Mouse (Mus musculus): Measurements from ENCODE around the gene Drg1. TPM values are rescaled to one million over a fixed set of nuclear protein-coding genes. Genes with fewer than 3 reads are reported as not detected.

Drg1 gene
- polyA plus RNA-seq, 1 experiment from 2014 or later = 155 TPM

GRCm38 (mm10) chr11:3294641-3295040, 28.4 kb upstream of the Drg1 start:
- H3K9ac ChIP-seq (ENCODE audit: low read length) = no peak overlapping the region
- no peak overlapping the region for H3K4me2 ChIP-seq (ENCODE audit: low read length)
- peaks cover 19 to 38% of the 10 kb centered on the region in 2 experiments for H3K4me1 ChIP-seq (ENCODE audit: control insufficient read depth in 2 of 2, insufficient read depth in 2 of 2, low read length in 2 of 2)
- no peak for ATAC-seq (ENCODE audit: insufficient number of reproducible peaks, insufficient read depth, low FRiP score, low read depth)
- no peaks in the 10 kb centered on the region for H3K27me3 ChIP-seq (ENCODE audit: control insufficient read depth, insufficient read depth, low read length)
- H3K4me3 ChIP-seq (ENCODE audit: control insufficient read depth in 1 of 2, insufficient read depth in 1 of 2, low read depth in 1 of 2, low read length in 2 of 2) = no peak overlapping the region
- H3K9me3 ChIP-seq (ENCODE audit: control insufficient read depth, low read length) = no peaks in the 10 kb centered on the region
- 93% methylated on average over 2 of the region's 2 CpGs for WGBS
- peaks cover 69% of the 10 kb centered on the region for H3K36me3 ChIP-seq (ENCODE audit: control insufficient read depth, insufficient read depth, low read length)
- H3K27ac ChIP-seq (replicated peaks in 1 of 2; ENCODE audit: control insufficient read depth in 1 of 2, insufficient read depth in 1 of 2, low read depth in 2 of 2, low read length in 2 of 2) = no peak overlapping the region

GRCm38 (mm10) chr11:3293361-3293760, 27.1 kb upstream of the Drg1 start:
- Histone ChIP-seq H3K36me3 (ENCODE audit: control insufficient read depth, insufficient read depth, low read length) (peaks cover 56% of the 10 kb centered on the region), H3K4me3 (ENCODE audit: control insufficient read depth in 1 of 2, insufficient read depth in 1 of 2, low read depth in 1 of 2, low read length in 2 of 2) (peak overlapping the region in 1 of 2 experiments; percentile 67; a peak in 2 of 4 replicates), H3K27ac (replicated peaks in 1 of 2; ENCODE audit: control insufficient read depth in 1 of 2, insufficient read depth in 1 of 2, low read depth in 2 of 2, low read length in 2 of 2) (no peak overlapping the region), H3K4me1 (ENCODE audit: control insufficient read depth in 2 of 2, insufficient read depth in 2 of 2, low read length in 2 of 2) (peaks cover 19 to 38% of the 10 kb centered on the region in 2 experiments), H3K27me3 (ENCODE audit: control insufficient read depth, insufficient read depth, low read length) (no peaks in the 10 kb centered on the region), H3K4me2 (ENCODE audit: low read length) (peak overlapping the region; percentile 83), H3K9me3 (ENCODE audit: control insufficient read depth, low read length) (no peaks in the 10 kb centered on the region), H3K9ac (ENCODE audit: low read length) (peak overlapping the region; percentile 98)
- ATAC-seq (ENCODE audit: insufficient number of reproducible peaks, insufficient read depth, low FRiP score, low read depth) = no peak
- WGBS = 68% methylated on average over 4 of the region's 4 CpGs

DNA sequence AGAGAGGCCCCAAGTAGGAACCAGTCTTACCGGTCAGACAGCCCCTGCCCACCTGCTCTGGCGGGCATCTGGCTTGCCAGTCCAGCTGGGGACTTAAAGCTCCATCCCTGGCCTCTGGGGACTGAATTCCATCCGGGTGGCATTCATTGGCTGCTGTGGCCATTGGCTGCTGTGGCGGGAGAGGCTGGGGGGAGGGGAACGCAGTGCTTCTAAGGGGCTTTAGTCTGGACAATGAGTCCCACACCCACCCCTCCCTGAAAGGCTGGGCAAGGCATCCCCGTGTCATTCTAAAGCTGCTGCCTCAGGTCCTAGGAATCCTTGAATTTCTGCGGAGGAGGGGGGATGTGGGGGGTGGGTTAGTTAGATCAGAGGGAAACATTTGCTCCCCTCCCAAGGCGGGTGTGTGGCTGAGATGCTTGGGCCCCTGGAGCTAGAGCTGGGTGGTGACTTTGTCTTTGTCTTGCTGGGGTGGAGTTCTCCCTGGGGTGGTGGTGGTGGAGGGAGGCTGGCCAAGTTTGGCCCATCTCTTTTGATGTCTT, 26.6 kb upstream of the Drg1 start:
- Histone ChIP-seq H3K4me3 (ENCODE audit: control insufficient read depth in 1 of 2, insufficient read depth in 1 of 2, low read depth in 1 of 2, low read length in 2 of 2) (peak overlapping the region; percentile 67 to 74), H3K9ac (ENCODE audit: low read length) (peak overlapping the region; percentile 98), H3K36me3 (ENCODE audit: control insufficient read depth, insufficient read depth, low read length) (peaks cover 50% of the 10 kb centered on the region), H3K27ac (replicated peaks in 1 of 2; ENCODE audit: control insufficient read depth in 1 of 2, insufficient read depth in 1 of 2, low read depth in 2 of 2, low read length in 2 of 2) (peak overlapping the region; percentile 69 to 100; a peak in 3 of 4 replicates), H3K9me3 (ENCODE audit: control insufficient read depth, low read length) (no peaks in the 10 kb centered on the region), H3K4me1 (ENCODE audit: control insufficient read depth in 2 of 2, insufficient read depth in 2 of 2, low read length in 2 of 2) (peaks cover 19 to 38% of the 10 kb centered on the region in 2 experiments), H3K4me2 (ENCODE audit: low read length) (peak overlapping the region; percentile 83), H3K27me3 (ENCODE audit: control insufficient read depth, insufficient read depth, low read length) (no peaks in the 10 kb centered on the region)
- under 1% methylated on average over 8 of the region's 8 CpGs for WGBS
- ATAC-seq (ENCODE audit: insufficient number of reproducible peaks, insufficient read depth, low FRiP score, low read depth) = no peak

GRCm38 (mm10) chr11:3292062-3292421, 25.8 kb upstream of the Drg1 start:
- Histone ChIP-seq H3K4me1 (ENCODE audit: control insufficient read depth in 2 of 2, insufficient read depth in 2 of 2, low read length in 2 of 2) (peaks cover 19 to 38% of the 10 kb centered on the region in 2 experiments), H3K9me3 (ENCODE audit: control insufficient read depth, low read length) (no peaks in the 10 kb centered on the region), H3K27me3 (ENCODE audit: control insufficient read depth, insufficient read depth, low read length) (no peaks in the 10 kb centered on the region), H3K4me2 (ENCODE audit: low read length) (peak overlapping the region; percentile 83), H3K4me3 (ENCODE audit: control insufficient read depth in 1 of 2, insufficient read depth in 1 of 2, low read depth in 1 of 2, low read length in 2 of 2) (peak overlapping the region; percentile 67 to 74), H3K9ac (ENCODE audit: low read length) (peak overlapping the region; percentile 98), H3K36me3 (ENCODE audit: control insufficient read depth, insufficient read depth, low read length) (peaks cover 43% of the 10 kb centered on the region), H3K27ac (replicated peaks in 1 of 2; ENCODE audit: control insufficient read depth in 1 of 2, insufficient read depth in 1 of 2, low read depth in 2 of 2, low read length in 2 of 2) (peak overlapping the region; percentile 69 to 100)
- under 1% methylated on average over 8 of the region's 8 CpGs for WGBS
- ATAC-seq (ENCODE audit: insufficient number of reproducible peaks, insufficient read depth, low FRiP score, low read depth) = no peak

DNA sequence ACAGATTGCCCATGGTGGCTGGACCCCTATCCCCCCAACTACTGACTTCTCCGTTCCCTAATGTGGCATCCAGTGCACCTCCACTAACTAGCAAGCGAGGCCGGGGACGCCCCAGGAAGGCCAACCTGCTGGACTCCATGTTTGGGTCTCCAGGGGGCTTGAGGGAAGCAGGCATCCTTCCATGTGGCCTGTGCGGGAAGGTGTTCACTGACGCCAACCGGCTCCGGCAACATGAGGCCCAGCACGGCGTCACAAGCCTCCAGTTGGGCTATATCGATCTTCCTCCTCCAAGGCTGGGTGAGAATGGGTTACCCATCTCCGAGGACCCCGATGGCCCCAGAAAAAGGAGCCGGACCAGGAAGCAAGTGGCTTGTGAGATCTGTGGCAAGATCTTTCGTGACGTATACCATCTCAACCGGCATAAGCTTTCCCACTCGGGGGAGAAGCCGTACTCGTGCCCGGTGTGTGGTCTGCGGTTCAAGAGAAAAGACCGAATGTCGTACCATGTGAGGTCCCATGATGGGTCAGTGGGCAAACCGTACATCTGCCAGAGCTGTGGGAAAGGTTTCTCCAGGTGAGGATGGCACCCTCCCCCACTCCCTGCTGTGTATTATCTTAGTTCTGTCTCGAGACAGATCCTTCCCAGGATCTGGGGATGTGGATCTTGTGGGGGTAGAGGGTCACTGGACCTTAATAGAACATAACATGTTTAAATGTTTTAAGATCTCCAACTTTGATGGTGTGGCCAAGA, 25.3 kb upstream of the Drg1 start:
- 4% methylated on average over 26 of the region's 26 CpGs for WGBS
- no peak for ATAC-seq (ENCODE audit: insufficient number of reproducible peaks, insufficient read depth, low FRiP score, low read depth)

DNA sequence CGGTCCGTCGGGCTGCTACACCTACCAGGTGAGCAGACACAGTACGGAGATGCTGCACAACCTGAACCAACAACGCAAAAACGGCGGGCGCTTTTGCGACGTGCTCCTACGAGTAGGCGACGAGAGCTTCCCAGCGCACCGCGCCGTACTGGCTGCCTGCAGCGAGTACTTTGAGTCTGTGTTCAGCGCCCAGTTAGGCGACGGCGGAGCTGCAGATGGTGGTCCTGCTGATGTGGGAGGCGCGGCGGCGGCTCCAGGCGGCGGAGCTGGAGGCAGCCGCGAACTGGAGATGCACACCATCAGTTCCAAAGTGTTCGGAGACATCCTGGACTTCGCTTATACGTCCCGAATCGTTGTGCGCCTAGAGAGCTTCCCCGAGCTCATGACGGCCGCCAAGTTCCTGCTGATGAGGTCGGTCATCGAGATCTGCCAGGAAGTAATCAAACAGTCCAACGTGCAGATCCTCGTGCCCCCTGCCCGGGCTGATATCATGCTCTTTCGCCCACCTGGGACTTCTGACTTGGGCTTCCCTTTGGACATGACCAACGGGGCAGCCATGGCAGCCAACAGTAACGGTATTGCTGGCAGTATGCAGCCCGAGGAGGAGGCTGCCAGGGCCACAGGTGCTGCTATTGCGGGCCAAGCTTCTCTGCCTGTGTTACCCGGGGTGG, 24.6 kb upstream of the Drg1 start:
- H3K9ac ChIP-seq (ENCODE audit: low read length) = peak overlapping the region; percentile 98
- ATAC-seq (ENCODE audit: insufficient number of reproducible peaks, insufficient read depth, low FRiP score, low read depth) = no peak
- WGBS = under 1% methylated on average over 50 of the region's 50 CpGs
- peak overlapping the region; percentile 60 to 100 for H3K27ac ChIP-seq (replicated peaks in 1 of 2; ENCODE audit: control insufficient read depth in 1 of 2, insufficient read depth in 1 of 2, low read depth in 2 of 2, low read length in 2 of 2)
- peak overlapping the region; percentile 67 to 74 for H3K4me3 ChIP-seq (ENCODE audit: control insufficient read depth in 1 of 2, insufficient read depth in 1 of 2, low read depth in 1 of 2, low read length in 2 of 2)
- H3K36me3 ChIP-seq (ENCODE audit: control insufficient read depth, insufficient read depth, low read length) = peaks cover 30% of the 10 kb centered on the region
- peak overlapping the region; percentile 83 for H3K4me2 ChIP-seq (ENCODE audit: low read length)
- H3K9me3 ChIP-seq (ENCODE audit: control insufficient read depth, low read length) = no peaks in the 10 kb centered on the region
- H3K27me3 ChIP-seq (ENCODE audit: control insufficient read depth, insufficient read depth, low read length) = no peaks in the 10 kb centered on the region
- peaks cover 16 to 35% of the 10 kb centered on the region in 2 experiments for H3K4me1 ChIP-seq (ENCODE audit: control insufficient read depth in 2 of 2, insufficient read depth in 2 of 2, low read length in 2 of 2)

More for the DNA sequence above, 25.3 kb upstream of the Drg1 start:
- no peaks in the 10 kb centered on the region for H3K9me3 ChIP-seq (ENCODE audit: control insufficient read depth, low read length)
- H3K36me3 ChIP-seq (ENCODE audit: control insufficient read depth, insufficient read depth, low read length) = peaks cover 37% of the 10 kb centered on the region
- peaks cover 19 to 38% of the 10 kb centered on the region in 2 experiments for H3K4me1 ChIP-seq (ENCODE audit: control insufficient read depth in 2 of 2, insufficient read depth in 2 of 2, low read length in 2 of 2)
- peak overlapping the region; percentile 69 to 100 for H3K27ac ChIP-seq (replicated peaks in 1 of 2; ENCODE audit: control insufficient read depth in 1 of 2, insufficient read depth in 1 of 2, low read depth in 2 of 2, low read length in 2 of 2)
- no peaks in the 10 kb centered on the region for H3K27me3 ChIP-seq (ENCODE audit: control insufficient read depth, insufficient read depth, low read length)
- H3K9ac ChIP-seq (ENCODE audit: low read length) = peak overlapping the region; percentile 98
- H3K4me2 ChIP-seq (ENCODE audit: low read length) = peak overlapping the region; percentile 83
- H3K4me3 ChIP-seq (ENCODE audit: control insufficient read depth in 1 of 2, insufficient read depth in 1 of 2, low read depth in 1 of 2, low read length in 2 of 2) = peak overlapping the region; percentile 67 to 74

GRCm38 (mm10) chr11:3289803-3290639, 23.8 kb upstream of the Drg1 start:
- H3K36me3 ChIP-seq (ENCODE audit: control insufficient read depth, insufficient read depth, low read length) = peaks cover 23% of the 10 kb centered on the region
- H3K27ac ChIP-seq (replicated peaks in 1 of 2; ENCODE audit: control insufficient read depth in 1 of 2, insufficient read depth in 1 of 2, low read depth in 2 of 2, low read length in 2 of 2) = peak overlapping the region; percentile 99 to 100
- peak overlapping the region; percentile 67 to 74 for H3K4me3 ChIP-seq (ENCODE audit: control insufficient read depth in 1 of 2, insufficient read depth in 1 of 2, low read depth in 1 of 2, low read length in 2 of 2)
- under 1% methylated on average over 76 of the region's 92 CpGs for whole genome bisulfite sequencing
- peak overlapping the region; percentile 98 for H3K9ac ChIP-seq (ENCODE audit: low read length)
- H3K27me3 ChIP-seq (ENCODE audit: control insufficient read depth, insufficient read depth, low read length) = no peaks in the 10 kb centered on the region
- H3K9me3 ChIP-seq (ENCODE audit: control insufficient read depth, low read length) = no peaks in the 10 kb centered on the region
- peak; percentile 62 for ATAC-seq (ENCODE audit: insufficient number of reproducible peaks, insufficient read depth, low FRiP score, low read depth)
- H3K4me2 ChIP-seq (ENCODE audit: low read length) = peak overlapping the region; percentile 83
- peaks cover 14 to 30% of the 10 kb centered on the region in 2 experiments for H3K4me1 ChIP-seq (ENCODE audit: control insufficient read depth in 2 of 2, insufficient read depth in 2 of 2, low read length in 2 of 2)
